In genomic region chr7:66661572-66661971, GRCm38 (mm10) we compare ENCODE assay signal across 8 mouse cellular contexts. TPM values are rescaled to one million over a fixed set of nuclear protein-coding genes. Genes with fewer than 3 reads are reported as not detected.
DNase-seq lines count a peak whose midpoint lies in the region; ATAC-seq and TF ChIP-seq lines count a peak whose summit lies in the region.

No protein-coding gene starts in this region.

- 20% methylated on average over 8 of the region's 8 CpGs for WGBS in cerebellum, adult 2 months
- 12% methylated on average over 8 of the region's 8 CpGs for WGBS in forebrain, postnatal 0 days
- 14% methylated on average over 8 of the region's 8 CpGs for WGBS in lung, embryonic 15.5 days

- peak; percentile 82 for ATAC-seq in forebrain, postnatal 0 days
- ATAC-seq in lung, embryonic 15.5 days (ENCODE audit: borderline replicate concordance, extremely low read depth, low FRiP score, low TSS enrichment), result no peak

- peaks cover 15% of the 10 kb centered on the region for H3K36me3 ChIP-seq in forebrain, postnatal 0 days (ENCODE audit: insufficient read depth)
- H3K36me3 ChIP-seq in lung, embryonic 15.5 days, result peaks cover 14% of the 10 kb centered on the region

- peak; percentile 82 for DNase-seq in MN1 (ENCODE audit: low spot score)
- DNase-seq in cerebellum, adult 2 months, result peak; percentile 62 to 67
- DNase-seq in forebrain, postnatal 0 days, result peak; percentile 94
- peak; percentile 75 to 85 for DNase-seq in heart, postnatal 36 days
- DNase-seq in layer of hippocampus, adult 8-10 months (ENCODE audit: low spot score in 2 of 2), result peak; percentile 53 to 87
- peak; percentile 61 for DNase-seq in ovary, postnatal 10 days (ENCODE audit: low spot score)
- peak; percentile 67 for DNase-seq in thymus, postnatal 14 days

- no peaks in the 10 kb centered on the region for H3K27me3 ChIP-seq in cerebellum, adult 2 months (ENCODE audit: control insufficient read depth, insufficient read depth, low read length)
- H3K27me3 ChIP-seq in forebrain, postnatal 0 days (ENCODE audit: insufficient read depth, low read length), result no peaks in the 10 kb centered on the region
- no peaks in the 10 kb centered on the region for H3K27me3 ChIP-seq in lung, embryonic 15.5 days

- H3K9me3 ChIP-seq in forebrain, postnatal 0 days (ENCODE audit: low read length), result no peaks in the 10 kb centered on the region
- no peaks in the 10 kb centered on the region for H3K9me3 ChIP-seq in lung, embryonic 15.5 days

- H3K4me1 ChIP-seq in cerebellum, adult 2 months (ENCODE audit: control insufficient read depth, insufficient read depth, low read length), result peaks cover 7% of the 10 kb centered on the region; the same call in 1 of the 2 replicates
- H3K4me1 ChIP-seq in forebrain, postnatal 0 days (ENCODE audit: insufficient read depth), result no peaks in the 10 kb centered on the region
- H3K4me1 ChIP-seq in lung, embryonic 15.5 days, result no peaks in the 10 kb centered on the region

- H3K4me3 ChIP-seq in cerebellum, adult 2 months (replicated peaks; ENCODE audit: insufficient read depth, low read depth, low read length), result no peak overlapping the region
- no peak overlapping the region for H3K4me3 ChIP-seq in forebrain, postnatal 0 days (ENCODE audit: low read depth, low read length)
- peak overlapping the region; percentile 21 for H3K4me3 ChIP-seq in lung, embryonic 15.5 days

- peak; percentile 70 for TF ChIP-seq CTCF in cerebellum, adult 2 months (IDR thresholded peaks at IDR 0.05; ENCODE audit: borderline replicate concordance, insufficient read depth, low read depth, low read length)
- TF ChIP-seq CTCF in forebrain, postnatal 0 days (IDR thresholded peaks at IDR 0.05; ENCODE audit: low read depth), result peak; percentile 96

- no peak overlapping the region for H3K9ac ChIP-seq in forebrain, postnatal 0 days
- H3K9ac ChIP-seq in lung, embryonic 15.5 days, result no peak overlapping the region

- H3K27ac ChIP-seq in cerebellum, adult 2 months (ENCODE audit: insufficient read depth, low read length), result no peak overlapping the region
- no peak overlapping the region for H3K27ac ChIP-seq in forebrain, postnatal 0 days (ENCODE audit: low read depth, low read length)
- H3K27ac ChIP-seq in lung, embryonic 15.5 days, result no peak overlapping the region

- no peak for TF ChIP-seq POLR2A in cerebellum, adult 2 months (IDR thresholded peaks at IDR 0.05; ENCODE audit: borderline replicate concordance, insufficient read depth, low read length)

- intact Hi-C loops in heart, postnatal 36 days (cut with DNase I), result loop anchor here (1.0 kb wide), 3 partner anchors 227 to 351 kb away; no protein-coding TSS in a partner anchor

- H3K4me2 ChIP-seq in forebrain, postnatal 0 days (ENCODE audit: low read depth), result peak overlapping the region; percentile 40
- H3K4me2 ChIP-seq in lung, embryonic 15.5 days, result peak overlapping the region; percentile 45

RNA-seq across cellular contexts. Expression of gene Asb7, which starts 27.8 kb away (rescaled TPM):
- 9.2 and 10.5 TPM in 2 replicates for polyA plus RNA-seq in cerebellum, adult 2 months (2012; rRNA removed)
- 19.1 and 29.9 TPM in 2 replicates for total RNA-seq in forebrain, postnatal 0 days (2014; rRNA removed)
- polyA plus RNA-seq in forebrain, postnatal 0 days (2015; fragmentation: Nextera tagmentation; extraction: Ambion mirVana), result 10.2 and 12.3 TPM in 2 replicates
- total RNA-seq in heart, postnatal 36 days (2021), result 1 to 10 TPM; 7.5 to 8.1 TPM
- 10 to 100 TPM; 17.6 to 23.7 (median 20.2) TPM for total RNA-seq in layer of hippocampus, adult 8-10 months (2022)
- 15.4 and 15.8 TPM in 2 replicates for polyA plus RNA-seq in lung, embryonic 15.5 days (2015; fragmentation: Nextera tagmentation; extraction: Ambion mirVana)

RNA-seq across cellular contexts. Expression of gene Lins1, which starts 28.1 kb away (rescaled TPM):
- polyA plus RNA-seq in cerebellum, adult 2 months (2012; rRNA removed), result 7.6 and 8.0 TPM in 2 replicates
- 24.9 and 33.7 TPM in 2 replicates for total RNA-seq in forebrain, postnatal 0 days (2014; rRNA removed)
- polyA plus RNA-seq in forebrain, postnatal 0 days (2015; fragmentation: Nextera tagmentation; extraction: Ambion mirVana), result 20.1 and 21.9 TPM in 2 replicates
- 1 to 10 TPM; 3.3 to 4.1 TPM for total RNA-seq in heart, postnatal 36 days (2021)
- total RNA-seq in layer of hippocampus, adult 8-10 months (2022), result 10 to 100 TPM in 2 of 4 experiments, 1 to 10 TPM in 2; 7.9 to 11.5 (median 9.5) TPM
- polyA plus RNA-seq in lung, embryonic 15.5 days (2015; fragmentation: Nextera tagmentation; extraction: Ambion mirVana), result 16.1 and 17.3 TPM in 2 replicates
